9 mouse cellular contexts compared by ENCODE assay signal in the genomic region with DNA sequence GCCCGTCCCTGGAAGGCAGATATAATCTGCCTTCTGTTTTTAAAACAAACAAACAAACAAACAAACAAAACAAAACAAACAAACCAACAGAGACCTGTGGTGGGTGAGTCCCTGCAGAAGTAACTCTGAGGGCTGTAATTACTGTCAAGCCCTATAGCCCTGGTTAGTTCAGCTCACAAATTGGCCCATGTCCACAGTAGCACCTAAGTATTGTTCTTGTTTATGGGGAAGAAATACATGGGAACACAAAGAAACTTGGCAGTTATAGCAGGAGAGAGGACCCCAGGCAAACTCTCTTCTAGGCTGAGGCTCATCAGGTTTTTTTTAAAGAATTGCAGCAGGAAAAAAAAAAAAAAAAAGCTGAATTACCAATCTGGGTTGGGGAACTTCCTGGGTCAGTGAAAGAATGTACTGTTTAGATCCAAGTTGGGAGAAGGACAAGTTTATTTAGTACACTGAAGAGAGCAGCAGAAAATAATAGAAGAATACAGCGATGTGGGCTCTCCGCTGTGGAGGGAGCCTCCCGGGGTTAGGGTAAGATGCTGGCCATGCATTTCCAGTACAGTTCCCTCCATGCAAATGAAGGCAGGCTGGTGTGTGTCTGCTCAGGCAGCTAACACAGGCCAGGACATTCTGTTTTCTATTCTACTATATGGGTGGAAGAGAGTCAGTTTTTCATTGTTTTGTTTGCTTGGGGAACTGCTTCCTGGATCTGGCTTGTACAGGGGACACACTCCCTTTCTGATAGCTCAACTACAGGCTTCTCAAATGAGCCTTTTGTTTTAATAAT. TPM values are rescaled to one million over a fixed set of nuclear protein-coding genes. Genes with fewer than 3 reads are reported as not detected.
DNase-seq lines count a peak whose midpoint lies in the region; ATAC-seq and TF ChIP-seq lines count a peak whose summit lies in the region.
"Had no signal": no experiment of that assay in that cellular context is flagged by ENCODE, and none has a peak within 500 bp of the region (broad histone marks: within the 10 kb centered on the region; RNA-seq: fewer than 3 reads in every experiment).

No protein-coding gene starts in this region.

- H3K9ac ChIP-seq in liver, adult 2 months (ENCODE audit: low read depth, low read length) = no peak overlapping the region
- H3K9ac ChIP-seq in heart, embryonic 14.5 days (ENCODE audit: low read length) = no peak overlapping the region
- H3K9ac ChIP-seq: neural tube, embryonic 12.5 days had no signal

- WGBS in liver, adult 2 months = 72% methylated on average over 4 of the region's 4 CpGs
- WGBS in heart, embryonic 14.5 days = 43% methylated on average over 4 of the region's 4 CpGs

- no peak overlapping the region for H3K4me2 ChIP-seq in heart, embryonic 14.5 days (ENCODE audit: low read length)
- H3K4me2 ChIP-seq: neural tube, embryonic 12.5 days had no signal

- no peaks in the 10 kb centered on the region for H3K36me3 ChIP-seq in liver, adult 2 months (ENCODE audit: control insufficient read depth, insufficient read depth, low read length)
- H3K36me3 ChIP-seq in heart, embryonic 14.5 days (ENCODE audit: control insufficient read depth, insufficient read depth, low read length) = no peaks in the 10 kb centered on the region
- H3K36me3 ChIP-seq: neural tube, embryonic 12.5 days had no signal

- no peak for TF ChIP-seq CTCF in liver, adult 2 months (IDR thresholded peaks at IDR 0.05; ENCODE audit: low read depth, low read length)
- no peak for TF ChIP-seq CTCF in cortical plate, adult 2 months (IDR thresholded peaks at IDR 0.05; ENCODE audit: extremely low read depth, insufficient read depth, low read length)

- peak; percentile 15 for DNase-seq in liver, adult 2 months (ENCODE audit: extremely low read depth, low read depth, low spot score)
- no peak for DNase-seq in liver
- DNase-seq in lung, postnatal 4 days = peak; percentile 15 to 43
- no peak for DNase-seq in cerebellum, adult 11 months
- no peak for DNase-seq in gastrocnemius, postnatal 4 days (ENCODE audit: low spot score in 2 of 2)
- DNase-seq: layer of hippocampus, adult 9-11 months had no signal

- H3K4me1 ChIP-seq in liver, adult 2 months (ENCODE audit: control insufficient read depth, insufficient read depth, low read length) = no peaks in the 10 kb centered on the region
- H3K4me1 ChIP-seq in cortical plate, adult 2 months (ENCODE audit: control insufficient read depth, insufficient read depth, low read length) = peaks cover 3% of the 10 kb centered on the region; the same call in 1 of the 2 replicates
- peaks cover 4 to 10% of the 10 kb centered on the region in 2 experiments; a peak in 3 of 4 replicates for H3K4me1 ChIP-seq in heart, embryonic 14.5 days (ENCODE audit: control insufficient read depth in 2 of 2, insufficient read depth in 2 of 2, low read length in 2 of 2)
- H3K4me1 ChIP-seq: neural tube, embryonic 12.5 days had no signal

- TF ChIP-seq POLR2A in liver, adult 2 months (IDR thresholded peaks at IDR 0.05; ENCODE audit: extremely low read depth, insufficient read depth, low read length) = no peak
- no peak for TF ChIP-seq POLR2A in cortical plate, adult 2 months (IDR thresholded peaks at IDR 0.05; ENCODE audit: extremely low read depth, insufficient read depth, low read length)

- no peaks in the 10 kb centered on the region for H3K79me2 ChIP-seq in liver, adult 2 months (ENCODE audit: control insufficient read depth, insufficient read depth, low read length)

- no peaks in the 10 kb centered on the region for H3K27me3 ChIP-seq in liver, adult 2 months (ENCODE audit: control insufficient read depth, insufficient read depth, low read length)
- H3K27me3 ChIP-seq in heart, embryonic 14.5 days (ENCODE audit: control insufficient read depth, insufficient read depth, low read length) = no peaks in the 10 kb centered on the region
- H3K27me3 ChIP-seq: neural tube, embryonic 12.5 days had no signal

- no peaks in the 10 kb centered on the region for H3K9me3 ChIP-seq in heart, embryonic 14.5 days (ENCODE audit: control insufficient read depth, low read length)
- H3K9me3 ChIP-seq: neural tube, embryonic 12.5 days had no signal

- no peak overlapping the region for H3K4me3 ChIP-seq in liver, adult 2 months (ENCODE audit: insufficient read depth, low read depth, low read length)
- no peak overlapping the region for H3K4me3 ChIP-seq in cortical plate, adult 2 months (ENCODE audit: insufficient read depth, low read length)
- no peak overlapping the region for H3K4me3 ChIP-seq in heart, embryonic 14.5 days (ENCODE audit: control insufficient read depth in 1 of 2, insufficient read depth in 1 of 2, low read depth in 1 of 2, low read length in 2 of 2)
- H3K4me3 ChIP-seq: neural tube, embryonic 12.5 days had no signal

- peak; percentile 57 for ATAC-seq in heart, embryonic 14.5 days (ENCODE audit: insufficient number of reproducible peaks, insufficient read depth, low FRiP score, low read depth)

- H3K27ac ChIP-seq in liver, adult 2 months (replicated peaks; ENCODE audit: insufficient read depth, low read depth, low read length) = peak overlapping the region; percentile 49
- H3K27ac ChIP-seq in cortical plate, adult 2 months (ENCODE audit: insufficient read depth, low read length) = 0 out of 2 replicates have a peak overlapping the region, but pooled peaks have one; percentile 40
- peak overlapping the region; percentile 72 to 80 for H3K27ac ChIP-seq in heart, embryonic 14.5 days (replicated peaks in 1 of 2; ENCODE audit: control insufficient read depth in 1 of 2, insufficient read depth in 1 of 2, low read depth in 2 of 2, low read length in 2 of 2)
- H3K27ac ChIP-seq: neural tube, embryonic 12.5 days had no signal

RNA-seq across cellular contexts. Expression of gene Tmem158, which starts 22.1 kb away (rescaled TPM):
- 0.09 and 0.40 TPM in 2 replicates for total RNA-seq in liver, adult 2 months (2014; rRNA removed)
- polyA plus RNA-seq in liver, adult 2 months (2012; rRNA removed) = 0.76 and 0.83 TPM in 2 replicates
- 44.8 and 53.4 TPM in 2 replicates for polyA plus RNA-seq in cortical plate, adult 2 months (2012; rRNA removed)
- 6.6 and 7.2 TPM in 2 replicates for polyA plus RNA-seq in heart, embryonic 14.5 days (2014; fragmentation: Nextera tagmentation; extraction: Ambion mirVana)
- 10 to 100 TPM; 13.1 to 14.3 TPM for total RNA-seq in gastrocnemius, postnatal 4 days (2021)

RNA-seq across cellular contexts. Expression of gene Cdcp1, which starts 22.6 kb away (rescaled TPM):
- 2.6 and 3.1 TPM in 2 replicates for total RNA-seq in liver, adult 2 months (2014; rRNA removed)
- polyA plus RNA-seq in liver, adult 2 months (2012; rRNA removed) = 4.0 and 4.3 TPM in 2 replicates
- polyA plus RNA-seq in cortical plate, adult 2 months (2012; rRNA removed) = 0.65 and 0.66 TPM in 2 replicates
- 0.14 TPM in 1 of 2 replicates, not detected in the other for polyA plus RNA-seq in heart, embryonic 14.5 days (2014; fragmentation: Nextera tagmentation; extraction: Ambion mirVana)
- not detected for total RNA-seq in gastrocnemius, postnatal 4 days (2021)

Comparison
In these comparisons a context has a peak if more than half of its experiments do, and no peak if none do; other contexts are left out.
1. DNase-seq: peak in liver, adult 2 months (single experiment) and lung, postnatal 4 days (2 of 2); none in liver (single experiment), cerebellum, adult 11 months (single experiment) and gastrocnemius, postnatal 4 days (0 of 2).
2. Peak in every context shown above with its lines, with median percentiles within 50 percentile points of each other: H3K27ac ChIP-seq.